Mouse (Mus musculus): ENCODE data around the gene Rars. TPM values are rescaled to one million over a fixed set of nuclear protein-coding genes. Genes with fewer than 3 reads are reported as not detected.
A peak's percentile ranks its signal among the peaks of the same experiment; 100 is the strongest.

Gene Rars
- polyA plus RNA-seq, 1 experiment from 2014 or later: 73.9 TPM

GRCm38 (mm10) chr11:35760001-35760626 is 74.2 kb downstream of the Rars start:
- WGBS: 90% methylated on average over 7 of the region's 7 CpGs
- Histone ChIP-seq H3K27me3 (no peaks in the 10 kb centered on the region), H3K9ac (no peak overlapping the region), H3K9me3 (no peaks in the 10 kb centered on the region), H3K27ac (replicated peaks) (no peak overlapping the region), H3K4me1 (replicated peaks) (no peaks in the 10 kb centered on the region), H3K4me3 (no peak overlapping the region), H3K4me2 (no peak overlapping the region), H3K36me3 (no peaks in the 10 kb centered on the region)
- no peak for ATAC-seq (ENCODE audit: low read depth)

MicroRNAs within 50 kb of the gene (microRNA counts, 519-probe panel; counts per million panel counts)
- microRNA mmu-miR-103: 5,063 counts per million, percentile 87 among the panel's probes with 10 or more counts

Small RNA genes lying within 50 kb of the gene (microRNA-seq; reads per million reads assigned to microRNA genes)
- 1.6 reads per million, percentile 3 among the genes with 10 or more reads in this experiment for gene Mir103-1

Other genes with a start within 250 kb of the Rars start
- gene Pank3, start 65.0 kb downstream of the Rars start, polyA plus RNA-seq (2015; fragmentation: Nextera tagmentation; extraction: Ambion mirVana): 22.2 and 23.6 TPM in 2 replicates
- gene Fbll1, start 35.6 kb downstream of the Rars start, polyA plus RNA-seq (2015; fragmentation: Nextera tagmentation; extraction: Ambion mirVana): 24.2 and 24.8 TPM in 2 replicates
- 6.3 TPM in 2 replicates for gene Wwc1, start 146.0 kb upstream of the Rars start, polyA plus RNA-seq (2015; fragmentation: Nextera tagmentation; extraction: Ambion mirVana)